Mouse (Mus musculus) gastrocnemius, adult 8-10 months (tissue): ENCODE measurements around the gene Hba-a2. TPM values are rescaled to one million over a fixed set of nuclear protein-coding genes. Genes with fewer than 3 reads are reported as not detected.
A peak's percentile ranks its signal among the peaks of the same experiment; 100 is the strongest.

Experiments
- DNase-seq, 2 experiments: peaks; one replicate each; pipeline ENCODE4 v3.0.0; 2022; ENCODE audit warnings: low spot score in 2 of 2
- total RNA-seq, 4 experiments: library from RNA; stranded (reverse); gene quantifications; 2 replicates each; pipeline ENCODE4 v1.2.4; 2022

Hba-a2 gene
- total RNA-seq, 4 experiments from 2014 or later, result 93.3 to 179 (median 137) TPM

DNA sequence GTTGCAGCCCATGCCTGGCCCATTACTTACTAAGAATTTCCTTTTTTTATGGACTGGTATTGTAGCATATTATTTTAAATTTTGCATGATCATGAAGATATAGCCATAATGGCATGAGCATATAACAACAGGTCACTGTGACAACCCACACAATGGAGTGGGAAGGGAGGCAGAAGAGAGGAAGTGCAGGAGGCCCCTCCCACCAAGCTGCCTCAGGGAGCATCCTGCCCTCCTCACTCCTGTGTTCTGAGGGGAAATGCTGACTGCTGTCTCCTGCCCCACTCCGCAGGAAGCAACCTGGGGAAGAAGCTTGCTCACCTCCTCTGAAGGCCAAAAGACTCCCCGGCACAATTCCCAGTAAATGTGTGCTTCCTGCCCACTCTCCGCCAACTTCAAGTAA is 13.6 kb downstream of the Hba-a2 start:
- no peak for DNase-seq

DNA sequence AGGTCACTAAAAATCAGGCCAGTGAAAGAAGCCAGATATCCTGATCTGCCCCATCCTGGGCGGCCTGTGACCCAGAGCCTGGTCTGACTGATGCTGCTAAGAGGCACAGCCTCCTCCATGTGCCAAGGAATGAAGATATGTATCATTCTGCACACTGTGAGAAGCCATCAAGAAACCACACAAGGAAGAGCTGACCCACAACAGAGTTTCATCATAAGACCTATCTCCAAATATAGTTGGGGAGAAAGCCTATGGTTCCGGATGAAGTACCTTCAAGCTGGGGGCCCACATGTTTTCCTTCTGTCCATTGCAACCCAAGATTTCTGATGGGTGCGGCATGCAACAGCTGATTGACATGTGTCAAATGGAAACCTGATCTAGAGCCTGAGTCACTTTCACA is 19.7 kb downstream of the Hba-a2 start:
- DNase-seq, result no peak

DNA sequence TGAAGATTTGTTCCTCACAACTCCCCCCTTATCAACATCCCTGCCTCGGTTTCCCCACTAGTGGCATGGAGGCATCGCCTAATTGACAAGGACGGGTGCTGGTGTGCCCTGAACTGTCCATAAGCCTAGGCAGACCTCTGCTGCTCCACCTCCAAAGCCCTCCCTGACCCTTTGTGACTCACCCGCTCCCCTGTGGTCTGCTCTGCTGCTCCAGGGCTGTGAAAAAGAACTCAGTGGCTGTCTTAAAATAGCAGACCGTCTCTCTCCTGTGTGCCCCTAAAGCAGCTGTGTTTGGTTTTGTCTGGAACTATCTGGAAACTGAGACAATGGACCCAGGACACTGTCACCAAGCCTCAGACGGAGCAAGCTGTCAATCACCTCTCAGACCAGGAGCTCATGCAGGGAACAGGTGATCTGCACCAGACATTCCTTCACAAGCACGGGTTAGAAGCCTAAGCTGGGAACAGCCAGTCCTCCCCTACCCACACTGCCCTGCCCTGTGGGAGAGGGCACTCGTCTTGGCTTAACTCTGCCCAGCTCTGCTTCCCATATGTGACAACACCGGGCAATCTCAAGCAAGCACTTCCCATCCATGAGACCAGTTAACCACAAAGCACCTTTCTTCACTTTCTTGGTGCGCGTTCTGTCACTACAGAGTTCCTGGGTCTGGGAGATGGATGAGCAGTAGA is 24.4 kb downstream of the Hba-a2 start:
- DNase-seq, result no peak

DNA sequence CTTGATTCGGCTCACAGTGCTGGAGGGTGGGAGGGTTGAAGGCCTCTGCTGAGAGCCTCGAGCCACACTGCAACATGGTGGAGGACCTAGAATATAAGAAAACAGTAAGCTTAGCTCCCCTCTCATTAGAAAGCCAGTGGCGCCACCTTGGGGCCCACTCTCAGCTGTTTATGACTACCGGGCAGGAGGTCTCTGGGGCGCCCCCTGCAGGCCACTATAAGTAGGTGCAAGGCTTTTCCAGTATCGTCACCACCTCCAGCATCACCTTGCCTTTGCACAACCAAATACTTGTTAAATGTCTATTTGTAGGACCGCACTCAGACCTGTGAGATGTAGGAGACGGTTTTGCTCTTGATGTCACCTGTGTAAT is 24.9 kb downstream of the Hba-a2 start:
- DNase-seq, result peak; percentile 35 to 65

DNA sequence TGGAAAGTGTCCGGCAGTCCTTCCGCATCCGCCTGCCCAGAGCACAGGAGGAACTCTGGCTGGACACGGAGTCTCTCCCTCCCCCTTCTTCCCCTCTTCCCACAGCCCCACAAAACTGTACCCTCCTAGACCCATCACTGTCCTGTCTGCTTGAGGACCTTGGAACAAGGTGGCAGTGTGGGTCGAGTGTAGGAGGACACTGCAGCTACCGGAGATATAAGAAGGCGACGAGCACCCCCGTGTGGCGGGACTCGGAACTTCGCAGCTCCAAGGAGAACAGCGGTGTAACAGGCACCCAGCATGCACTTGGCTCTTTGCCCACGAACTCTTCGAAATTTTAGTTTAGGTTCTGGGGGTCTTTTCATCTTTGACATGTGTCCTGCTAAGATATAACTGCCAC is 28.3 kb downstream of the Hba-a2 start:
- DNase-seq, result peak; percentile 78 to 85

DNA sequence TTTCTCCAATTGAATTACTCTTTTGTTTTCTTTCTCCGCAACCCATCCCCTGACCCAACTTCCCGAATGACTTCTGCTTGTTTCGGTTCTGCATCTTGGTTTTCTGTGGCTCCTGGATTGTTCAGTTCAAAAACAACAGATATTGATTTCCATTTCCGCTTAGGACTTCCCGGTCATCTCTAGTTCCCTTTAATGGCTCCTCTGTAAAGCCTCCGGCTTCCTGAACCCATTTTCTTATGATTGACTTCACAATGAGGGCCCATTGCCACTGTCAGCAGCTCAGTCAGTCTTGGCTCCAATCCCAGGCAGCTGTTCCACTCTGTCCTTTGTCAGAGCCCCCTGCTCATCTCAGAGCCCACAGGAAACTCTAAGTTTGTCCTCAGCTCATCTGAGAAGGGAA is 34.8 kb downstream of the Hba-a2 start:
- no peak for DNase-seq

DNA sequence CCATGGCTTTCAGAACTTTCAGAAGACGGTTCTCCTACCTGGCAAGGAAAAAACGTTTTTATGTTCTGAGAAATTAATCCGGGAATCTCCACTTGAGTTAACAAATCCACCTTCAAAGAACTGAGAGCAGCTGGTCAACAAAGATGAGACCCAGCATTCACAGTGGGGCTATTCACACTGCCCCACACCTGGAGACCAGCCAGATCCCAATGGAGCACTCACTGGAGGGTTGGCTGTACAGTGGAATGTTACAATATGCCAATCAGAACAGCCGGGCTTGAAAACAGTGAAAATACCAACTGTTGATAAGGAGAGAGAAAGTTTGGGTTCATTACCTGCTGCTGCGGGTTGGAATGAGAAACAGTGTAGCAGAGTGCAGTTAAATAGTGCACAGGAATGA is 35.6 kb downstream of the Hba-a2 start:
- no peak for DNase-seq

DNA sequence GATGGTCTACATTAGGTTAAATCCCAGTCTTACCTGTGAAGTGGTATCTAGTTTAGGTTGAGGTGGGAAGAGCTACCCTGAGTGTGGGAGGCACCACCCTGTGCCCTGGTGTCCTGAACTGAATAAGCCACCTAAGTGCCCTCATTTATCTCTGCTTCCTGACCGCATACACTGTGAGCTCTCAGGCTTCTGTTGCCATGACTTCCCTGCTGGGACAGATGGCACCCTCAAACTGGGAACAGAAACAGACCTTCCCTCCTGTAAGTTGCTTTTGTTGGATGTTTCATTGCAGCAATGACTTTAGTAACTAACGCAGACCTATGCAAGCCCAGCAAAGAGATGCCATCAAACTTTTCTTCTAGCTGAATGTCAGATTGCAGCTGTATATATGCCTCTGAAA is 36.9 kb downstream of the Hba-a2 start:
- no peak for DNase-seq

DNA sequence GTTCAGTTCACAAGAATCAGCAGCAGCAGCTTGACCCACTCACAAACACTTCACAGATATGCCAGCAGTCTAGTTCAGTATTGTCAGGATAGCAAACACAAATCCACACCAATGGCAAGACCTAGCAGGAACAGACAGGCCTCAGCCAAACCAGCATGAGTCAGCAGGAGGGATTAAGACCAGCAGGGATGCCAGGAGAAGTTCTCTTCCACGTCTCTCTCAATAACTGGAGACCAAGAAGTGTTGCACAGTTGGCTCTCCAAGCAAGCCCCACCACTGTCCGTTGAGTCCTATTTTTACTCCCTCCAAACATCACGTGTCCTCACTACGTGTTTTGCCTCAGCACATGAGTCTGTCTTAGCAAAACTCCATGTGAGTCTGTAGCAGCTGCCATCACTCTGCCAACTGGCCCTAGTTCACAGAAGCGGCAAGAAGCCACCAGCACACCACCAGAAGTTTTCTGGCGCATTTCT is 40.2 kb downstream of the Hba-a2 start:
- DNase-seq, result no peak

DNA sequence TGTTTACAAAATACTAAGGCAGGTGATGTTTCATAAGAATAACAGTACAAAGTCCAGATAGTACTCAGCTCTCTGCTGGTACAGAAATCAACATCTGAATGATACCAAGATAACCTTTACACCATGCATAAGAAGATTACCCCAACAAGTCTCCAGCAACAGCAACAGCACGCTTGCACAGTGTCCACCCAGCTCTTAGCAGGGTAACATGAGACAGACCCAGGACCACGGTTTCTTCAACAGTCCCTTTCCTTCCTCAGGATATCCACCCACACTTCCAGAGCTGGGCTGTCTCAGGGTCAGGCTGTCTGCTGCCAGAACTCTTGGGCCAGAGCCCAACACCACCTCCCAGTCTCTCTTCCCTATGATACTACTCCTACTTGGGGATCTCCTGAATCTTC is 42.8 kb downstream of the Hba-a2 start:
- no peak for DNase-seq

DNA sequence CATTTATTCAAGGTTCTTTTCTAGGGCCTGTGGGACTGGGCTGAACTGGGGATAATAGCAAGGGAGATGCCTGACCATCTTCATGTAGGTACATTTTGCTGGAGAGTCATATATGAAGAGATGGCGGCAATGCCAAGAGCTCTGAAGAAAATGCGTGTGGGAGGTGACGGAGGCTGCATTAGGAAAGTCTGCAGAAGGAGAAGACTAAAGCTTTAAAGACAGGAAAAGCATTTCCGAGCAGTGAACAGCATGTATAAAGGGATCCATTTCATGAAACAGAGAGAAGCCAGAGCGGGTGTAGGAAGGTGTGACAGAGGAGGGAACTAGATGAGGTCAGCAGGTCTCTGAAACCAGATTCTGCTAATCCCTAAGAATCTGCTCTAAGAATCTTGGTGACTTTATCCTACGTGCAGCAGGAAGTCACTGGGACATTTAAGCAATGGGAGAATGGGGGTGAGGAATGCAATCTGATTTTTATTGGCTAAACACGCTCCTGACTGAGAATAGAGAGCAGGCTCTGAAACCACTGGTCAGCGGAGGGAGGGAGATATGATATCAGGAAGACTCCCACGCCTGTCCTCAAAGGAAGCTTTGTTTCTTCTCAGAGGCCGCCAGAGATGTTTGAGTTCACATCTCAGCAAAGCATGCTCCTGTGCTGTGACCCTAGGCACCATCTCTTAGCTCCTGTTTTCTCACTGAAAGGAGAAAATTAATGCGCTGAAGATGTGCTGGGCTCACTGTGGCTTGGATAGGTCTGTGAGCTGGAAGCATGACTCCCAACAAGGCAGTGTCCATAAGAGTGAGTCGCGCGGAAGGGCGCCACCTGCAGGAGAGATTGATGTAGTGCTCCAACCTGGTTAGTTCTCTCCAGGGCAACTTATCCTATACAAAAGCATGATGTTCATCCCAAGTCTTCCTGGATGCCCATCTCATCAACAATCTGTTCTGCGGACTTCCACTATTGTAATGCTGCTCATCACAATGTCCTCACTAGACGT is 44.5 kb downstream of the Hba-a2 start:
- no peak for DNase-seq

DNA sequence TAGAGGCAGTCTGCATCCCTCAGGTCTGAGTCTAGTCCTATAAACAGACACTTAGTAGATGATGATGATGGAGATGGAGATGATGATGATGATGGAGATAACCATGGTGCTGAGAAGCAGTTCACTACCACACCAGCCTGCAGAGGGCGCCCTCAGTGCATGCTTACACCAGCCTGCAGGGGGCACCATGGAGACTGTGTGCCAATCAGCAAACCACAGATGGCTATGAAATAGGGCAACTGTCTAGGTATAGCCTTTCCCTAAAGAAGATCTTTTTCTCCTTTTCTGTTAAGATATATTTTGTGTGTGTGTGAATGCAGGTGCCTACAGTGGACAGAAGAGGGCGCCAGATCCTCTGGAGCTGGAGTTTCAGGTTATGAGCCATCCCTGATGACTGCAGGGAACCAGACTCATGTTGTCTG is 46.5 kb downstream of the Hba-a2 start:
- peak in 1 of 2 experiments; percentile 52 for DNase-seq

DNA sequence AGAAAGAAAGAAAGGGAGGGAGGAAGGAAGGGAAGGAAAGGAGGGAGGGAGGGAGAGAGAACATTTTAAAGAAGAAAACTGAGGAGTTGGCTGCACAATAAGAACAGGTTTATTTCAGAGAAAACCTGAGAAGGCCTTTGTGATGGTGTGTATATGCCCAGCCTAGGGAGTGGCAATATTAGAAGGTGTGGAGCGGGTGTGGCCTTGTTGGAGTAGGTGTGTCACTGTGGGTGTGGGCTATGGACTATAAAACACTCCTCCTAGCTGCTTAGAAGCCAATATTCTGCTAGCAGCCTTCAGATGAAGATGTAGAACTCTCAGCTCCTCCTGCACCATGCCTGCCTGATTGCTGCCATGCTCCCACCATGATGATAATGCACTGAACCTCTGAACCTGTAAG is 47.1 kb downstream of the Hba-a2 start:
- no peak for DNase-seq

DNA sequence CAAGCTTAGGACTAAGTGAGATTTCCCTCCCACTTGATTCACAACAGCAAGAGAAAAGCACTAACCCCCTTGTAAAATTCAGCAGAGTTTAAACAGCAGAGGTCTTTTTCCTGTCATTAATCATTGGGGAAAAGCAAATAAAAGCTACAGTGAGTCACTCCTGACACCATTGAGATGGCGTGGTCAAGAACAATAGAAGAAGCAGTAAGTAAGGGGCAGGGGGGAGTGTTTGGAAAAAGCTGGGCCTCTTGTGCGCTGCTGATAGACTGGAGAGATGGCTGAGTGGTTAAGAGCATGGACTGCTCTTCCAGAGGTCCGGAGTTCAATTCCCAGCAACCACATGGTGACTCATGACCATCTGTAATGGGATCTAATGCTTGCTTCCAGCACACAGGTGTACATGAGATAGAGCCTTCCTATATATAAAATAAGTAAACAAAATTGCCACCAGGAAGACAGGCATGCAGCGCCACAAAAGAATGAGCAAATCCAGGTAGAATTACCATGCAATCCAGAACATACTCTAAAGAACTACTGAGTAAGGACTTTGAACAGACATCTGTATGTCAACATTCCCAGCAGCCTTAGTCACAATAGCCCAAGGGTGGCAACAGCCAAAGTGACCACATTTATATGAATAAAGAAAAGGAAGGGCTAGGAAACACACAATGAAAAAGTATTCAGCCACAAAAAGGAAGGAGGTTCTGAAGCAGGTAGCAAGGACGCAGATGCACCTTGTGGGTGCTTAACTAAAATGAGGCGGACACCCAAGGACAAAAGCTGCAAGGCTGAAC is 49.4 kb downstream of the Hba-a2 start:
- DNase-seq, result no peak

Other genes starting within 250 kb of the Hba-a2 start
- under 1 TPM in 1 of 4 experiments, not detected in 3; 0.29 TPM for gene Il9r, start 96.2 kb upstream of the Hba-a2 start, total RNA-seq
- gene Snrnp25, start 91.1 kb upstream of the Hba-a2 start, total RNA-seq, result 10 to 100 TPM in 2 of 4 experiments, 1 to 10 TPM in 2; 9.4 to 12.5 (median 10.0) TPM
- 10 to 100 TPM; 13.0 to 16.3 (median 14.4) TPM for gene Rhbdf1, start 74.2 kb upstream of the Hba-a2 start, total RNA-seq
- gene Mpg, start 70.0 kb upstream of the Hba-a2 start, total RNA-seq, result 1 to 10 TPM; 3.9 to 5.9 (median 4.8) TPM
- gene Nprl3, start 28.8 kb upstream of the Hba-a2 start, total RNA-seq, result 10 to 100 TPM; 22.9 to 27.2 (median 24.6) TPM
- gene Hba-x, start 20.1 kb upstream of the Hba-a2 start, total RNA-seq, result not detected
- 100 to 1,000 TPM; 119 to 302 (median 188) TPM for gene Hba-a1, start 13.0 kb upstream of the Hba-a2 start, total RNA-seq
- gene Hbq1b, start 9.5 kb upstream of the Hba-a2 start, total RNA-seq, result not detected
- not detected for gene Hbq1a, start 3.6 kb downstream of the Hba-a2 start, total RNA-seq
- 1 to 10 TPM; 1.7 to 2.8 (median 2.3) TPM for gene Sh3pxd2b, start 51.3 kb downstream of the Hba-a2 start, total RNA-seq
- gene Ubtd2, start 158.9 kb downstream of the Hba-a2 start, total RNA-seq, result 1 to 10 TPM; 6.3 to 7.2 (median 6.6) TPM
- gene Efcab9, start 235.6 kb downstream of the Hba-a2 start, total RNA-seq, result 1 to 10 TPM in 3 of 4 experiments, under 1 TPM in 1; 0.74 to 1.7 (median 1.3) TPM
- 1 to 10 TPM; 1.2 to 2.4 (median 1.9) TPM for gene Stk10, start 236.8 kb downstream of the Hba-a2 start, total RNA-seq